In genomic region chr6:119341409-119341808, GRCm38 (mm10) we compare ENCODE assay signal across 8 mouse cellular contexts. TPM values are rescaled to one million over a fixed set of nuclear protein-coding genes. Genes with fewer than 3 reads are reported as not detected.
A peak's percentile ranks its signal among the peaks of the same experiment; 100 is the strongest.
DNase-seq lines count a peak whose midpoint lies in the region; ATAC-seq lines count a peak whose summit lies in the region.

No protein-coding gene starts in this region.

- H3K9ac ChIP-seq in hindbrain, embryonic 11.5 days (ENCODE audit: low read depth, low read length): no peak overlapping the region

- H3K36me3 ChIP-seq in hindbrain, embryonic 11.5 days (ENCODE audit: control insufficient read depth, insufficient read depth, low read length): no peaks in the 10 kb centered on the region

- H3K4me3 ChIP-seq in hindbrain, embryonic 11.5 days (ENCODE audit: low read depth, low read length): no peak overlapping the region

- H3K27ac ChIP-seq in hindbrain, embryonic 11.5 days (ENCODE audit: low read depth, low read length): no peak overlapping the region

- ATAC-seq in hindbrain, embryonic 11.5 days (ENCODE audit: low FRiP score): peak; percentile 84
- ATAC-seq in megakaryocyte-erythroid progenitor cell, adult 5-6 weeks (replicated peaks; ENCODE audit: low FRiP score, low TSS enrichment, poor library complexity, severe bottlenecking): peak; percentile 75

- no peaks in the 10 kb centered on the region for H3K4me1 ChIP-seq in hindbrain, embryonic 11.5 days (replicated peaks; ENCODE audit: control insufficient read depth, insufficient read depth, low read length)

- no peaks in the 10 kb centered on the region for H3K9me3 ChIP-seq in hindbrain, embryonic 11.5 days (ENCODE audit: control insufficient read depth, low read length)

- DNase-seq in kidney, adult 9 months: peak; percentile 57
- DNase-seq in kidney, postnatal 10 days: no peak
- DNase-seq in brain, adult 2 months (ENCODE audit: low read depth, low spot score): peak; percentile 87
- DNase-seq in hindbrain, embryonic 11.5 days (ENCODE audit: low spot score): peak; percentile 55
- no peak for DNase-seq in B cell, adult 2 months
- no peak for DNase-seq in right cerebral cortex, postnatal 4 days
- DNase-seq in urinary bladder, postnatal 36 days (ENCODE audit: low spot score in 2 of 2): no peak

- H3K27me3 ChIP-seq in hindbrain, embryonic 11.5 days (ENCODE audit: control insufficient read depth, insufficient read depth, low read length): no peaks in the 10 kb centered on the region

- no peak overlapping the region for H3K4me2 ChIP-seq in hindbrain, embryonic 11.5 days (replicated peaks; ENCODE audit: low read depth, low read length)

RNA-seq across cellular contexts. Expression of gene Lrtm2, which starts 10.8 kb away (rescaled TPM):
- 0.14 TPM in 1 of 2 replicates, not detected in the other for polyA plus RNA-seq in hindbrain, embryonic 11.5 days (2014; fragmentation: Nextera tagmentation; extraction: Ambion mirVana)
- total RNA-seq in megakaryocyte-erythroid progenitor cell, adult 5-6 weeks (2014; fragmentation: Nextera tagmentation): not detected in 2 replicates
- 0.38 TPM in 1 of 2 replicates, not detected in the other for total RNA-seq in megakaryocyte-erythroid progenitor cell, adult 5-6 weeks (2017)

Comparison
In these comparisons a context has a peak if more than half of its experiments do, and no peak if none do; other contexts are left out.
1. DNase-seq: peak in kidney, adult 9 months (single experiment), brain, adult 2 months (single experiment) and hindbrain, embryonic 11.5 days (single experiment); none in kidney, postnatal 10 days (single experiment), B cell, adult 2 months (0 of 2), right cerebral cortex, postnatal 4 days (single experiment) and urinary bladder, postnatal 36 days (0 of 2).